Mouse (Mus musculus): ENCODE measurements around the gene Gm21970.
A peak's percentile ranks its signal among the peaks of the same experiment; 100 is the strongest.

The Gm21970 gene

DNA sequence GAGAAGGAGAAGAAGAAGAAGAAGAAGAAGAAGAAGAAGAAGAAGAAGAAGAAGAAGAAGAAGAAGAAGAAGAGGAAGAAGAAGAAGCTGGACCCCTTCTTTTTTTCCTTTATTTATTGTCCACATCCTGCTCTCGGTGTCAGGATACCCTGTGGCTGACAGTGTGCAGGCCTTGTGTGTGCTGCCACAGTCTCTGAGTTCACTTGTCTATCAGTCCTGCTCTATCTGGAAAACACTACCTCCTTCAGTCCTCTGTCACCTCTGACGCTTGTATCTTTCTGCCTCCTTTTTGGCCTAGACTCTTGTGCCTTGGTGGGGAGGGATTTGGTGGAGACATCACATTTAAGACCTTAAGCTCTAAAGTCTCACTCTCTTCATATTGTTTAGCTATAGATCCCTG, 71.9 kb downstream of the Gm21970 start:
- DNase-seq (ENCODE audit: low spot score): no peak

DNA sequence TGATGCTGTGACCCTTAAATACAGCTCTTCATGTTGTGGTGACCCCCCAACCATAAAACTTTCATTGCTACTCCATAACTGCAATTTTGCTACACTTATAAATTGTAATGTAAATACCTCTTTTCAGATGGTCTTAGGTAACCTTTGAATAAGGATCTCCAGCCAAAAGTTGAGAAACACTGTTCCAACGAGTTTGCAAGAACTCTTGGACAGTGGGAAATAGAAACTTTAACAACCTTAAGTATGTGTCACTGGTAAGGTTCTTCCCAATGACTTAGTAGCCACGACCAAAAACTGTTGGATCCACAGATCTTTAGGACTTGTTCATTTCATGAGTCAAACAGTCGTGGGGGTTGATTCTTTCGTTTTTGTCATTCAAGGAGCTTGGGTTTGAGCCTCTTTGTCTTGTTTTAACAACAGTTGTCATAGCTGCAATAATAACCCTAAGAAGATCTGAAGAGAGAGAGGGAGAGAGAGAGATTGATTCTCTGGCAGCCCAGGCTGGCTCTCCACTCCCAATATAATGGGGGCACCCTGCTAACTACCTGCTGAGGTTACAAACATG, 72.4 kb downstream of the Gm21970 start:
- DNase-seq (ENCODE audit: low spot score): no peak

DNA sequence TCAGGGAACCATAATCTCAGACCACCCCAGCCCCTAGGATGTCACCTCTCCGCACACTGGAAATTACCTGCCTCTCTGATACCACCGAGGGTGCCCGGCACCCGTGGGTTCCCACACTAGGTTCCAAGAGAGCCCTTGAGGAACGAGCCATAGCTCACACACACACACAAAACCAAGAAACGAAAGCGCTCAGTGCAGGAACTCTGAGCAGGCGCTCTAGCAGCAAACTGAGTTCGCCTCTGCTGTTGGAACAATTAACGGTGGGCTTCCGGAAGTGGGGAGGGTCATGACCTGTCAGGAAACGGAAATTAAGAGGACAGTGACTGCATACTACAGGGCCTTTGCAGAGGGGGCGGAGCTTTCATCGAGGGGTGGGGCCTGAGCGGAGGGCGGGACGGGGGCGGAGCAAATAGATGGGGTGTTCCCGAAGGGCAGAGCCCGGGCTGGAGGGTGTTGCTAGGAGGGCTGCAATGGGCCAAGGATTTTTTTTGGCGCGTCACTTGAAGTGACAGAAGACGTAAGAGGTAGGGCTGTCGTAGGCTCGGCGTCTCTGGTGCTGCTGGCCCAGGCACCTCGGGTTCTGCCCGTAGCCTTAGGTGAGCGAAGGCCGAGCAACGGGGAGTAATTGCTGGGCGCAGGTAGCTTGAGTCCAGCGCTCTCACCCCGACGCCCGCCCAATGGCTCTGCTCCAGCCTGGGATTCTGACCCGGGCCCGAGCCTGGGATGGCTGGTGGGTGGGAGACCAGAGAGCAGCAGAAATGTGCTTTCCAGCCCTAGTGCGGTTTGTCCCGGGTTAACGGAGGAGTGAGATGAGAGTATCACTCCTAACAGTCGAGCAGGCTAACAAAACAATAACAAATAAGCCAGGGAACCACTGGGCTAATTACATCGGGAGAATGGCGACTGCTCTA, 73.3 kb downstream of the Gm21970 start:
- DNase-seq (ENCODE audit: low spot score): peak; percentile 96

DNA sequence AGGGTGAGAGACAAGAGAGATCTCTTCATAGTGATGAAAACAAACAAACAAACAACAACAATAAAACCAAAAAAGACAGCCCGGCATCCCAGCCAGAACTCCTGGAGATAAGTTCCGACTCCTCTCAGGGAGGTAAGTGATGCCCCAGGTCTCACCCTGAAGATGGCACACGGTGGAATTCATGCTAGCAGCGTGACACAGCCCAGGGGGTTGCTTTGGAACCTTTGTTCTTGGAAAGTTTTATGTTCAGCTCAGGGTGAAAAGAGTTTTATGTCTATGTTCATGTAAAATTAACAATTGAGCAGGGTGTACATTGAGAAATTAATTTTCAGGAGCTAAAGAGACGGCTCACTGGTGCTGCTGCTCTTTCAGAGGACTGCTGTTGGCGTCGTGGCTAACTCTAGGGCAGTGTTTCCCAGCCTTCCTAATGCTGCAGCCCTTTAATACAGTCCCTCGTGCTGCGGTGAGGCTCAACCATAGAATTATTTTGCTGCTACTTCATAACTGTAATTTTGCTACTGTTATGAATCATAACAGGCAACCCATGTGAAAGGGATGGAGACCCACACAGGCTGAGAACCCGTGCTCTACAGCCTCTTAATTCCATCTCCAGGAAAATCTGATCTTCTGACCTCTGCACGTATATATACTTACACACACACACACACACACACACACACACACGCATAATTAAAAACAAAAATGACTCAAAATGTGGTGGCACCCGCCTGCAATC, 74.2 kb downstream of the Gm21970 start:
- DNase-seq (ENCODE audit: low spot score): no peak

DNA sequence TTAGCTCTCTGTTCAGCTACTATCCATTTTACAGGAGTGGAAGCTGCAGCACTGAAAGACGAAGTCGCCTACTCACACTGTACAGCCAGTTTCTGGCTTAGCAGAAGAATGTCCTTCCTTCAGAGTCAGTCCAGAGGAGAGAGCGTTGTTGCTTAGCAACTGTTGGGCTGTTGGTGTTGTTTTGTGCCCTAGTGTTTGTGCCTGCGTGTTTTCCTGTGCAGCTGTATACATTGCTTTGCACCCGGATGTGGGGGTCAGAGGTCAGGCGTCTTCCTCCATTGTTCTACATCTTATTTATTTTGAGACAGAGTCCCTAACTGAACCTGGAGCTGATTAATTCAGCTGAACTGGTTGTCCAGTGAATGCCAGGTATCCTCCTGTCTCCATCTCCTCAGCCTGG, 75.0 kb downstream of the Gm21970 start:
- peak; percentile 40 for DNase-seq (ENCODE audit: low spot score)
